Mouse (Mus musculus) brain, embryonic 14.5 days (tissue): ENCODE data around the gene Myo1h.

Source experiments
- CTCF ChIP-seq: fragments of 200-500 bp; IDR thresholded peaks from 2 replicates; pipeline ENCODE4 v1.5.1; 2012; ENCODE audit warnings: inconsistent platforms, mild to moderate bottlenecking, moderate library complexity, borderline replicate concordance; ENCODE audit not compliant: insufficient read depth, insufficient read length; ENCODE audit errors: extremely low read depth
- POLR2A ChIP-seq: fragments of 200-500 bp; IDR thresholded peaks from 2 replicates; pipeline ENCODE4 v1.6.1; 2012; ENCODE audit warnings: mild to moderate bottlenecking, inconsistent platforms, borderline replicate concordance; ENCODE audit not compliant: poor library complexity, insufficient read depth, insufficient read length, severe bottlenecking; ENCODE audit errors: extremely low read depth

DNA sequence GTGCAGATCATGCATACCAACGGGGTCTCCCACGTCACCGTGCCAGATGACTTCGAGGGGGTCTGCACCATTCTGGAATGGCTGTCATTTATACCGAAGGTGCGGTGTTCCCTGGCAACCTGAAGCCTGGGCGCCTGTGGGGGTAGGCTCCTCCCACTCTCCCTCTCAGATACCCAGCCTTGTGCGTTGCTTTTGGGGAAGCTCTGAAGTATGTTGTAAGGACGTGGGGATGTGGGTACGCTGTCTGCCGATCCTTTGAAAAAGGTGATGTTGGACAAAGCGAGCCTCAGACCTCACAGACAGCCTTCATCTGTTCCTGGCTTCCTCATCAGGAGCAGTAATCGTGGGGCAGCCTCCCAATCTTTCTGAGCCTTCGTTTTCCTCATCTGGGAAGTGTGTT lies 49.2 kb upstream of the Myo1h start:
- TF ChIP-seq CTCF: no peak
- TF ChIP-seq POLR2A: no peak
